Mouse (Mus musculus): ENCODE measurements around the gene Gmfg.

Gmfg gene

GRCm38 (mm10) chr7:28437964-28438363 lies 717 bp downstream of the Gmfg start:
- no peak for DNase-seq (ENCODE audit: low read depth in 1 of 2, low spot score in 2 of 2)

- DNase-seq (ENCODE audit: low read depth in 1 of 2, low spot score in 2 of 2) = no peak
Observed at GRCm38 (mm10) chr7:28438771-28439170, 1.5 kb downstream of the Gmfg start.

- peak; percentile 77 to 80 for DNase-seq (ENCODE audit: low read depth in 1 of 2, low spot score in 2 of 2)
Observed at GRCm38 (mm10) chr7:28440739-28441138, 3.5 kb downstream of the Gmfg start.

GRCm38 (mm10) chr7:28441776-28442485 lies 4.7 kb downstream of the Gmfg start:
- DNase-seq (ENCODE audit: low read depth in 1 of 2, low spot score in 2 of 2) = no peak

GRCm38 (mm10) chr7:28442688-28443087 lies 5.4 kb downstream of the Gmfg start:
- peak; percentile 33 to 36 for DNase-seq (ENCODE audit: low read depth in 1 of 2, low spot score in 2 of 2)

GRCm38 (mm10) chr7:28444344-28444974 lies 7.2 kb downstream of the Gmfg start:
- DNase-seq (ENCODE audit: low read depth in 1 of 2, low spot score in 2 of 2) = peak in 1 of 2 experiments; percentile 54

GRCm38 (mm10) chr7:28446446-28446845 lies 9.2 kb downstream of the Gmfg start:
- DNase-seq (ENCODE audit: low read depth in 1 of 2, low spot score in 2 of 2) = peak in 1 of 2 experiments; percentile 63

GRCm38 (mm10) chr7:28447101-28447830 lies 10.0 kb downstream of the Gmfg start:
- no peak for DNase-seq (ENCODE audit: low read depth in 1 of 2, low spot score in 2 of 2)

- DNase-seq (ENCODE audit: low read depth in 1 of 2, low spot score in 2 of 2) = no peak
Observed at GRCm38 (mm10) chr7:28447865-28448820, 10.9 kb downstream of the Gmfg start.

GRCm38 (mm10) chr7:28451531-28452360 lies 14.5 kb downstream of the Gmfg start, which contains the start of gene Lrfn1:
Gene Lrfn1, plus strand, starts transcription at chr7:28451980.
- no peak for DNase-seq (ENCODE audit: low read depth in 1 of 2, low spot score in 2 of 2)

GRCm38 (mm10) chr7:28452361-28453005 lies 15.2 kb downstream of the Gmfg start:
- DNase-seq (ENCODE audit: low read depth in 1 of 2, low spot score in 2 of 2) = no peak

- DNase-seq (ENCODE audit: low read depth in 1 of 2, low spot score in 2 of 2) = no peak
Observed at GRCm38 (mm10) chr7:28460361-28460760, 23.1 kb downstream of the Gmfg start.

- no peak for DNase-seq (ENCODE audit: low read depth in 1 of 2, low spot score in 2 of 2)
Observed at GRCm38 (mm10) chr7:28462769-28463168, 25.5 kb downstream of the Gmfg start.

GRCm38 (mm10) chr7:28464416-28465212 lies 27.4 kb downstream of the Gmfg start:
- no peak for DNase-seq (ENCODE audit: low read depth in 1 of 2, low spot score in 2 of 2)

- no peak for DNase-seq (ENCODE audit: low read depth in 1 of 2, low spot score in 2 of 2)
Observed at GRCm38 (mm10) chr7:28466721-28467212, 29.5 kb downstream of the Gmfg start.

GRCm38 (mm10) chr7:28467213-28467751 lies 30.0 kb downstream of the Gmfg start:
- no peak for DNase-seq (ENCODE audit: low read depth in 1 of 2, low spot score in 2 of 2)

- no peak for DNase-seq (ENCODE audit: low read depth in 1 of 2, low spot score in 2 of 2)
Observed at GRCm38 (mm10) chr7:28476191-28476590, 38.9 kb downstream of the Gmfg start.

- DNase-seq (ENCODE audit: low read depth in 1 of 2, low spot score in 2 of 2) = no peak
Observed at GRCm38 (mm10) chr7:28477363-28477762, 40.1 kb downstream of the Gmfg start.

All from monocyte, adult 2 months (primary cell).